Mouse (Mus musculus): ENCODE results near the gene Gtf2a1. TPM values are rescaled to one million over a fixed set of nuclear protein-coding genes. Genes with fewer than 3 reads are reported as not detected.
"Not testable (repeated sequence)": the region's sequence is repeated elsewhere in the genome, so short reads cannot be mapped to it uniquely, and the experiment has no call there.

The Gtf2a1 gene
- polyA plus RNA-seq, 1 experiment from 2014 or later, result 29.9 TPM

DNA sequence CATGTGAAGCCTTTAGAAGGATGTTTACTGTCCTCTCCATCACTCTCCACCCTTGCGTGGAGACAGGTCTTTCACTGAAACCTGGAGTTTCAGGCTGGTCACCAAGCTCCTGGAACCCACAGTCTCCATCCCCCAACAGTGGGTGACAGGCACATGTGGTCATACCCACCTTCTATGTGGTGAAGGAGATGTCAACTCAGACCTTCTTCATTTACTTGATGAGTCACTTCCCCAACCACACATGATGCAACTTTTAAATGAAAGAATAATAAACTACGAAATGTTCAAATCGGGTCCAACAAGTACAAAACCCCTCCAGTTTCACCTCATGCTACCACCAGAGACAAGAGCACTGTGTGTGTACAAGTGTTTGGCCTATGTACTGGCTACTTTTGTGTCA is 5.1 kb downstream of the Gtf2a1 start:
- H3K36me3 ChIP-seq (ENCODE audit: control insufficient read depth, insufficient read depth, low read length), result peaks cover 5% of the 10 kb centered on the region; the same call in 1 of the 2 replicates
- H3K4me1 ChIP-seq (ENCODE audit: control insufficient read depth, insufficient read depth, low read length), result peaks cover 7% of the 10 kb centered on the region
- H3K9ac ChIP-seq (ENCODE audit: low read depth, low read length), result no peak overlapping the region
- H3K4me3 ChIP-seq (ENCODE audit: low read length), result no peak overlapping the region
- H3K27me3 ChIP-seq (replicated peaks; ENCODE audit: control insufficient read depth, insufficient read depth, low read length), result no peaks in the 10 kb centered on the region
- no peaks in the 10 kb centered on the region for H3K9me3 ChIP-seq (ENCODE audit: control insufficient read depth, low read length)
- H3K27ac ChIP-seq (ENCODE audit: low read length), result no peak overlapping the region
- no peak for ATAC-seq
- H3K4me2 ChIP-seq (ENCODE audit: low read depth, low read length), result no peak overlapping the region
- 87% methylated on average over 3 of the region's 3 CpGs for WGBS

DNA sequence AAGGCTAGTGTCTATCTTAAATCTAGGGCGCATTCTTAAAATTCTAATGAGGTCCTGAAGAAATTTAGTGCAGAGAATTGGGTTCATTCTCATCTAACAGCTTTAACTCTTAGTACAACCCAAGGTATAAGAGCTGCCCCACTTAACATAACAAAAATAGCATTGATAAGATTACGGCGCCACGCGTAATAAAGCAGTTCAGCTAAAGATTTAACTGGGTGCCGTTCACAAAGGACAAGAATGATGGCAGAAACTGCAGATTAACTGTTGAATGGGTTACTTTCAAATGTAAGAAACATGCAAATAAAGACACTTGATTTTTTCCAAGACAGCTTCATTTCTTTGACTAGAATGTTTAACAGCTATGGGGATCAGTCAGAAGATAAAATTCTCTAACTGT is 6.9 kb downstream of the Gtf2a1 start:
- 74% methylated on average over 6 of the region's 6 CpGs for WGBS
- Histone ChIP-seq H3K27ac (ENCODE audit: low read length) (no peak overlapping the region), H3K36me3 (ENCODE audit: control insufficient read depth, insufficient read depth, low read length) (peaks cover 5% of the 10 kb centered on the region; the same call in 1 of the 2 replicates), H3K9ac (ENCODE audit: low read depth, low read length) (no peak overlapping the region), H3K4me2 (ENCODE audit: low read depth, low read length) (no peak overlapping the region), H3K27me3 (replicated peaks; ENCODE audit: control insufficient read depth, insufficient read depth, low read length) (no peaks in the 10 kb centered on the region), H3K4me3 (ENCODE audit: low read length) (no peak overlapping the region), H3K9me3 (ENCODE audit: control insufficient read depth, low read length) (no peaks in the 10 kb centered on the region), H3K4me1 (ENCODE audit: control insufficient read depth, insufficient read depth, low read length) (peaks cover 7% of the 10 kb centered on the region)
- no peak for ATAC-seq

DNA sequence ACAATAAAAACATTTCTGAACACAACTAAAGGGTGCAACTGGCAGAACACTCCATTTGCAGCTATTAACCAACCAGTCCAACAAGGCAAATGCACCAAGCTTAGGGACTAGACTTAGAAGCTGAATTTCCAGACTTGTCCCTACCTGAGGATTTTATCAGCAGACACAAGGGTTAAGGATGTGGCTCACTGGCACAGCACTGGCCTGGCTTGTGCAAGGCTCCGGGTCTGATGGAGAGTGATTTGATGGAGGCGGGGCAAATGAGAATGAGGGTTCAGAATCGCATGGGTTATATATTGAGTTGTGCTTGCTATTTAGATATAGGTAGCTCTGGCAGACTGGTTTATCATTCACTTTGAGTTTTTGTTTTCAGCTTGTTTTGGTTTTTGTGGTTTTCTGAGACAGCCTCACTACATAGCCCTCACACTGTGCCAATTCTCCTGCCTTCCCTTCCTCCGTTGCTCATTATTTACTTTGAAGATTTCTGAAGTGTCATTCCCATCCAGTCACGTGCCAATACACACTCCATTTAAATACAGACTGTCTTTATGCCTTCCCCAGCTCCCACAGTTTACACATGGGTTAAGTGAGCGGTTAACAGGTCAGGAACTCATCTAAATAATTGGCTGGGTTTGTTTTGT is 7.8 kb downstream of the Gtf2a1 start:
- H3K36me3 ChIP-seq (ENCODE audit: control insufficient read depth, insufficient read depth, low read length), result peaks cover 5% of the 10 kb centered on the region; the same call in 1 of the 2 replicates
- H3K27me3 ChIP-seq (replicated peaks; ENCODE audit: control insufficient read depth, insufficient read depth, low read length), result no peaks in the 10 kb centered on the region
- H3K9ac ChIP-seq (ENCODE audit: low read depth, low read length), result no peak overlapping the region
- peaks cover 6% of the 10 kb centered on the region for H3K4me1 ChIP-seq (ENCODE audit: control insufficient read depth, insufficient read depth, low read length)
- 51% methylated on average over 6 of the region's 6 CpGs for WGBS
- H3K4me2 ChIP-seq (ENCODE audit: low read depth, low read length), result no peak overlapping the region
- H3K27ac ChIP-seq (ENCODE audit: low read length), result no peak overlapping the region
- no peak overlapping the region for H3K4me3 ChIP-seq (ENCODE audit: low read length)
- ATAC-seq, result no peak
- no peaks in the 10 kb centered on the region for H3K9me3 ChIP-seq (ENCODE audit: control insufficient read depth, low read length)

DNA sequence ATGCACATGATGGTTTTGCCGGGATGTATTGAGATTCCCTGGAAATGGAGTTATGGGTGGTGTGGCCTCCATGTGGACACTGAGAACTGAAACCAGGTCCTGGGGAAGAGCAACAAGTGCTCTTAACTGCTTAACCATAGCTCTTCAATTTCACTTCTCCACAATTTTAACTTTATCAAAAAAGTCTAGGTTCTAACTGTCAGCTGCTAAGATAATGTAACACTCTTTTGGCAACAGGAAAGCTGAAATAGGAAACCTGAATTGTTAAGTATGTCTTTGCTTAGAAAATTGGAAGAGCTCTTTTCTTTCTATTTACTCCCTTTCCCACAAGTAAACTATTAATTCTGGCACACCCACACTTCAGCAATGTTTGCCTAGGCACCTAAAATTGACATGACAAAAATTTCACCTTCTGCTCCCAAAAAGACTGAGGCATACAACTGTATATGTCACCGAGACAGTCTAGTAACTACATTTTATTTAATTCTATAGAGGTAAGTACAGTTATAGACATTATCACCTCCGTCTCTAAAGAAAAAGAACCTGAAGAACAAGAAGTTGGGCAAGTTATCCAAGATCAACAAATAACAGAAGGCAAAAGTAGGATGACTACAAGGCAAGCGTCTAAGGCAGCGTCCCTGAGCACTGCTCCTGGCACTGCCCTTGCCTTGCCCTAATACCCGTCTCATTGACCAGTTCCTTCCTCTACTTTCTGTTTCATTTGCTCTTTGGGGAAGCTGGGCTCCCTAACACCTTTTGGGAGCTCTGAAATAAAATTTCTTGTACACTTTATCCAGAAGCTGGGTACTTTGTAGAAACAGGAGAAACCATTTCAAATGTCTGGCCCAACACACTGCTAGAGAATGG is 8.8 kb downstream of the Gtf2a1 start:
- Histone ChIP-seq H3K9me3 (ENCODE audit: control insufficient read depth, low read length) (no peaks in the 10 kb centered on the region), H3K4me1 (ENCODE audit: control insufficient read depth, insufficient read depth, low read length) (no peaks in the 10 kb centered on the region), H3K4me2 (ENCODE audit: low read depth, low read length) (no peak overlapping the region), H3K9ac (ENCODE audit: low read depth, low read length) (no peak overlapping the region), H3K27ac (ENCODE audit: low read length) (no peak overlapping the region), H3K36me3 (ENCODE audit: control insufficient read depth, insufficient read depth, low read length) (peaks cover 5% of the 10 kb centered on the region; the same call in 1 of the 2 replicates), H3K27me3 (replicated peaks; ENCODE audit: control insufficient read depth, insufficient read depth, low read length) (no peaks in the 10 kb centered on the region), H3K4me3 (ENCODE audit: low read length) (no peak overlapping the region)
- no peak for ATAC-seq
- 89% methylated on average over 6 of the region's 6 CpGs for WGBS

DNA sequence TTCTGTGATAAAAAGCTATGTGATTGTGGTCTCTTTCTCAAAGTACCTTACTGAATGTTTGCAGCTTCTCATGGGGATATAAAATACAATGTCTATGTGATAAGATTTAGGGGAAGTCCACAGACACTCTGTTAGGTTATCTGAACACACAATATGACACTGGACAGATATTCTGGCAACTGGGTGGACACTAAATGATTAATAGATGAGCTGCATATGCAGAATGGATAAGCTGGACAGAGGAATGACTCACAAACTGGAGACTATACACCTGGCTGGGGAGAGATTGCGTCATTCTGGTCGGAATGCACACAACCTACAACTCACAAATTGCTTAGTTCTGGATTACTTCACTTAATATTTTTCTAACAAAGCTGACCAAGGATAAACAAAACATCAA is 10.6 kb downstream of the Gtf2a1 start:
- no peaks in the 10 kb centered on the region for H3K27me3 ChIP-seq (replicated peaks; ENCODE audit: control insufficient read depth, insufficient read depth, low read length)
- H3K4me3 ChIP-seq (ENCODE audit: low read length), result no peak overlapping the region
- no peak for ATAC-seq
- no peak overlapping the region for H3K4me2 ChIP-seq (ENCODE audit: low read depth, low read length)
- no peaks in the 10 kb centered on the region for H3K4me1 ChIP-seq (ENCODE audit: control insufficient read depth, insufficient read depth, low read length)
- 0 out of 2 replicates have a peak, but pooled peaks cover 2% of the 10 kb centered on the region for H3K36me3 ChIP-seq (ENCODE audit: control insufficient read depth, insufficient read depth, low read length)
- H3K27ac ChIP-seq (ENCODE audit: low read length), result no peak overlapping the region
- WGBS, result 81% methylated on average over 2 of the region's 2 CpGs
- H3K9me3 ChIP-seq (ENCODE audit: control insufficient read depth, low read length), result no peaks in the 10 kb centered on the region
- H3K9ac ChIP-seq (ENCODE audit: low read depth, low read length), result no peak overlapping the region

DNA sequence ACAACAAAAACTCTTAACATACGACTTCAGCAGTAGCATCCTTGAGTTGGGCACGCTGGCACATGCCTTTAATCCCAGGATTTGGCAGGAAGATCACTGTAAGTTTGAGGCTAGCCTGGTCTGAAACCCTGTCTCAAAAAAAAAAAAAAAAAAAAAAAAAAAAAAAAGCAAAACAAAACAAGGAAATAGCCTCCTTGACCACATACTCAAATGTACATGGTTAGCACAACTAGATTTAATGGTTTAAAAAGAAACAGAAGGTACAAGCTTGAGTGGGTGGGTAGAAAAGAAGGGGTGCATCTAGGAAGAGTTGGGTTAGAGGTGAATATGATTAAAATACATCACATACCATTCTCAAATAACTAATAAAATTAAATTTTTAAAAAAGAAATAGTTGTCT is 18.6 kb downstream of the Gtf2a1 start:
- H3K27ac ChIP-seq (ENCODE audit: low read length), result no peak overlapping the region
- ATAC-seq, result no peak
- no peak overlapping the region for H3K4me2 ChIP-seq (ENCODE audit: low read depth, low read length)
- H3K4me3 ChIP-seq (ENCODE audit: low read length), result no peak overlapping the region
- peaks cover 9% of the 10 kb centered on the region; the same call in 1 of the 2 replicates for H3K36me3 ChIP-seq (ENCODE audit: control insufficient read depth, insufficient read depth, low read length)
- no peak overlapping the region for H3K9ac ChIP-seq (ENCODE audit: low read depth, low read length)
- H3K27me3 ChIP-seq (replicated peaks; ENCODE audit: control insufficient read depth, insufficient read depth, low read length), result no peaks in the 10 kb centered on the region
- no peaks in the 10 kb centered on the region for H3K4me1 ChIP-seq (ENCODE audit: control insufficient read depth, insufficient read depth, low read length)
- no peaks in the 10 kb centered on the region for H3K9me3 ChIP-seq (ENCODE audit: control insufficient read depth, low read length)
- WGBS, result 86% methylated on average over 2 of the region's 2 CpGs

DNA sequence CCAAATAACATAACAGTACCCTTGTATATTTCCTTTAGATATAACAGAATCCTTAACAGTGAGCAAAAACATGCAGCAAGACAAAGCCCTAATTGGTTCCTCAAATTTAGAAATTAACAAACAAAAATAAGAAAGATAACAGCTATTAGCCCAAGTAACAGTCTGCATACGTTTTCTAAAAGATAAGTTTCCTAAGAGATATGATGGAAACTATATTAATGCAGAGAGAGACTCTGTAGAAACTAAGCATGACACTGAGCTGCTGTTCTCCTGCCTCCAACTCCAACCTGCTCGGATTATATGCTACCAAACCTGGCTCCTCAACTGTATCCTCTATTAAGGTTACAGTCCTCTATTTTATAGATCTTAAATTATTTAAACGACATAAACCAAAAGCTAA is 21.0 kb downstream of the Gtf2a1 start:
- Histone ChIP-seq H3K36me3 (ENCODE audit: control insufficient read depth, insufficient read depth, low read length) (peaks cover 6% of the 10 kb centered on the region; the same call in 1 of the 2 replicates), H3K9me3 (ENCODE audit: control insufficient read depth, low read length) (no peaks in the 10 kb centered on the region), H3K27ac (ENCODE audit: low read length) (no peak overlapping the region), H3K9ac (ENCODE audit: low read depth, low read length) (no peak overlapping the region), H3K27me3 (replicated peaks; ENCODE audit: control insufficient read depth, insufficient read depth, low read length) (no peaks in the 10 kb centered on the region), H3K4me1 (ENCODE audit: control insufficient read depth, insufficient read depth, low read length) (no peaks in the 10 kb centered on the region), H3K4me3 (ENCODE audit: low read length) (no peak overlapping the region), H3K4me2 (ENCODE audit: low read depth, low read length) (no peak overlapping the region)
- no peak for ATAC-seq
- WGBS, result 81% methylated on average over 3 of the region's 3 CpGs

DNA sequence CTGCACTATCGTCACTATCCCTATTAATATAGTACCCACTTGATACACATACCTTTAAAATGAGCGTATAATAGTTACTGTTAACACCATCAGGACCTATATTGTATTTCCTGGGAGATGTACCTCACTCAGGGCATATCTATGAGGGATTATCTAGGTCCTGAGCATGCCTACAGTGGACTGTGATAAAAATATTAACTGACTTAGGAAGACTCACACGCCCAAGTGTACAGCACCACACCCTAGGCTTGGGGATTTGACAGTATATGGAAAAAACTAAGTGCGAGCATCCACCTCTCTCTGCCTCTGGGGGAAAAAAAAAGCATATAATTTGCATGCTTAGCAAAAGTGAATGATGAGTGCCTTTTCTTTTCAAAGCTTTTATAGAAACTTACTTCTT is 23.1 kb downstream of the Gtf2a1 start:
- H3K27me3 ChIP-seq (replicated peaks; ENCODE audit: control insufficient read depth, insufficient read depth, low read length), result no peaks in the 10 kb centered on the region
- no peak overlapping the region for H3K9ac ChIP-seq (ENCODE audit: low read depth, low read length)
- H3K27ac ChIP-seq (ENCODE audit: low read length), result no peak overlapping the region
- H3K36me3 ChIP-seq (ENCODE audit: control insufficient read depth, insufficient read depth, low read length), result peaks cover 13% of the 10 kb centered on the region
- no peak overlapping the region for H3K4me2 ChIP-seq (ENCODE audit: low read depth, low read length)
- H3K9me3 ChIP-seq (ENCODE audit: control insufficient read depth, low read length), result no peaks in the 10 kb centered on the region
- WGBS, result 91% methylated on average over 4 of the region's 4 CpGs
- no peak for ATAC-seq
- no peaks in the 10 kb centered on the region for H3K4me1 ChIP-seq (ENCODE audit: control insufficient read depth, insufficient read depth, low read length)
- H3K4me3 ChIP-seq (ENCODE audit: low read length), result no peak overlapping the region

DNA sequence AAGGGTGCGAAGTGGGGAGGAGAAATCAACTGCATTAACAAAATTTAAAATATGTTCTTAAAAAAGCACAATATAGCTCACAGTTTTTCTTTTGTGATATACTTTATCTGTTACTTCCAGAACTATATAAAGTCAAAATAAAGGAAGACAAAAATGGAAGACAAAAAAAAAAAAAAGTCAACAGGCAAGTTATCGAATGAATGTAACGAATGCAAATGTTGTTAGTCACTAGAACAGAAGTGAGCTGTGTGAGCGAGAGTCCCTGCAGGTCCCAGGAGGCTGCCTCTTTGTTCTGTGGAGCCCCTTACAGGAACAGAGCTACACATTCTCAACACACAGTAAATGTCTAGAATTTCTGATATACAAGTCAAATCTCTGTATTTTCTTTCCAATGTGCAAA is 32.1 kb downstream of the Gtf2a1 start:
- not testable (repeated sequence) for H3K27ac ChIP-seq (ENCODE audit: low read length); H3K4me3 ChIP-seq (ENCODE audit: low read length); H3K36me3 ChIP-seq (ENCODE audit: control insufficient read depth, insufficient read depth, low read length); H3K4me2 ChIP-seq (ENCODE audit: low read depth, low read length); H3K27me3 ChIP-seq (replicated peaks; ENCODE audit: control insufficient read depth, insufficient read depth, low read length); ATAC-seq; H3K9ac ChIP-seq (ENCODE audit: low read depth, low read length); H3K4me1 ChIP-seq (ENCODE audit: control insufficient read depth, insufficient read depth, low read length); H3K9me3 ChIP-seq (ENCODE audit: control insufficient read depth, low read length)
- 88% methylated on average over 4 of the region's 4 CpGs for WGBS
